Mouse (Mus musculus): ENCODE results near the gene Mfap1b.

Mfap1b gene

DNA sequence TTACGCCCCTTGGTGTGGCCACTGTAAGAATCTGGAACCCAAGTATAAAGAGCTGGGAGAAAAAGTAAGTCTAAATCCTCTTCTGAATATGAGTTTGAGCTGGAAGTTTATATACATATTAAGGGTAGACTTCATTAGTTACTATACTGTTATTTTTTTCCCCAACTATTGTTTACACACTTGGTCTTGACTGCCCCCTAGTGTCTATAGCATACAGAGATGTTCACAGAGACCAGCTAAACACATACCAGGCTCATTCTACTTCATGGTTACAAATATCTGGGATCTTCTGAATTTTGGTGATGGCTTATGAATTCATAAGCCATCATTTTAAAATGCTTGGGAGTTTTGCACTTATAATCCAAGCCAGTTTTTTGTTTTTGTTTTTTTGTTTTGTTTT lies 39.0 kb downstream of the Mfap1b start:
- DNase-seq (ENCODE audit: low read depth), result no peak

DNA sequence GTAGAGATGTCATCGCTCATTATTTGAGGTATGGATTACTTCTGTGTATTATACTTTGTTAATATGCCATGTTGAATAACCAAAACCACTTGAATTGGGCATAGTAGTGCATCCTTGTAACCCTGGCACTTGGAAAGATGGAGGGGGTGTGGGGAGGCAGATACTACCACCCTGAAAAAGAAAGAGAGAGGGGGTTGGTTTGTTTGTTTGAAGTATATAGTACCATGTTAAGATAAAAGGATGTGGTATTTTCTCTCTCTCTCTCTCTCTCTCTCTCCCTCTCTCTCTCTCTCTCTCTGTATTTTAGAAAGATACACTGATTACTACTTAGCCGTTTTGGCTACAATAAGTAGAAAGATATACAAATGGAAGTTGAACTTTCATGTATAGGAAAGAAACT lies 48.0 kb downstream of the Mfap1b start:
- DNase-seq (ENCODE audit: low read depth), result no peak

- DNase-seq (ENCODE audit: low read depth), result no peak
Measured at GRCm38 (mm10) chr2:121423166-121423565, 50.7 kb downstream of the Mfap1b start.

DNA sequence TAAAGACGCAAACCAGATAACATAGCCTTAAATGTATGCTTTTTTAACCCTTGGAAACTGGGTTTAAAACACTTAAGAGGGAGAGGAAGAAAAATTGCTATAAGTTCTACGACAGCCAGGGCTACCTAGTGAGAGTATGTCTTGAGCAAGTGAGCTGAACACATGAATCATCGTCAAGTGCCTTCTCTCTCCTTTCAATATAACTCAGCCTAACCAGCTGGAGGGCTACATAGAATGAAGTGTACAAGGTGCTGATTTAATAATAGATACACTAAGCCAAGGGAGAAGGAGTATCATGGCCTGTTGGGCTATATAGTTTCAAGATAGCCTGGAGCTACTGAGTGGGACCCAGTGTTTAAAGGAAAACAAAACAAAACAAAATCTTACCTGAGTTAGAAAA lies 55.4 kb downstream of the Mfap1b start:
- DNase-seq (ENCODE audit: low read depth), result no peak

DNA sequence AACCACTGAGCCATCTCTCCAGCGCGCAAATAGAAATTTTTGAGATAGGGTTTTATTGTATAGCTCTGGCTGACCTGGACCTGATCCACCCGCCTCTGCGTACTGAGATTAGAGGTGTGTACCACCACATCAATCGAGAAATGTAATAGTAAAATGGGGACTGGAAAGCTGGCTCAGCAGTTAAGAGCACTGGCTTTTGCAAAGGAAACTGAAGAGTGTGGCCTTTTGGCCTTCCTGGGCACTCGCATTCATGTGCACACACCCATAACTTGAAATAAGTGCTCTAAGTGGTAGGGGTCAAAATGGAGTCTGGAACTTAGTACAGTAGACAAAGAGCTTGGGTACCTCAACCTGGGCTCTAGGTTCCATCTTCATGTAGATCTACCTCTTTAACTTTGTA lies 57.5 kb downstream of the Mfap1b start:
- no peak for DNase-seq (ENCODE audit: low read depth)

GRCm38 (mm10) chr2:121415591-121415990 lies 58.3 kb downstream of the Mfap1b start:
- DNase-seq (ENCODE audit: low read depth), result no peak

GRCm38 (mm10) chr2:121415103-121415502 lies 58.8 kb downstream of the Mfap1b start:
- DNase-seq (ENCODE audit: low read depth), result no peak

- DNase-seq (ENCODE audit: low read depth), result no peak
Measured at GRCm38 (mm10) chr2:121414139-121414685, 59.7 kb downstream of the Mfap1b start.

- peak; percentile 84 for DNase-seq (ENCODE audit: low read depth)
Measured at GRCm38 (mm10) chr2:121413387-121414042, 60.4 kb downstream of the Mfap1b start, which contains the start of the genes Pdia3 and Catsper2. TSS of gene Pdia3 (plus strand) at chr2:121413775. TSS of gene Catsper2 (minus strand) at chr2:121413792.

DNA sequence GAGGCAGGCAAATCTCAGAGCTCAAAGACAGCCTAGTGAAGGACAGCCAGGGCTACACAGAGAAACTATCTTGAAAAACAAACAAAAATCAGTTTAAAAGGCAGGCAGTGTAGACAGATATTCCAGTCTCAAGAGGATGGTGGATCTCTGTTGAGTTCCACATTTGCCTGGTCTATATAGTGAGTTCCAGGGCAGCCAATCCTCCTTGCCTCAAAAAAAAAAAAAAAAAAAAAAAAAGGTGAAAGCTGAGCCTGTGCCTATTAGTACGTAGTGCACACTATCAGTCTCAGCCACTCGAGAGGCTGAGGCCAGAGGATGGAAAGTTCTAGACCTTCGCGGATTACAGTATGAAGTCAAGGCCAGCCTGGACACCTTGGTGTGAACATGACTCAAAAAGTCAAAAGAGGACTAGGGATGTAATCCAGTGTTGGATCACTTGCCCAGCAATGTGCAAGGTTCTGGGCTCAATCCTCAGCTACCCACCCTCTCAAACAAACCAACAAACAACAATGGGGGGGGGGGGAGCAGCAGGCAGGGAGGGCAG lies 61.0 kb downstream of the Mfap1b start:
- DNase-seq (ENCODE audit: low read depth), result no peak
